Mouse (Mus musculus): ENCODE data around the gene Usp15.

- no peak for TF ChIP-seq CTCF (IDR thresholded peaks at IDR 0.05; ENCODE audit: control insufficient read depth, insufficient read depth, insufficient replicate concordance, low read depth, low read length)
- TF ChIP-seq POLR2A (IDR thresholded peaks at IDR 0.05; ENCODE audit: control insufficient read depth, low read depth, low read length): peak; percentile 61
These were observed 120.4 kb downstream of the Usp15 start, which contains the start of gene Mon2 for GRCm38 (mm10) chr10:123076245-123077023.
